Mouse (Mus musculus) olfactory bulb, adult 2 months (tissue): ENCODE results near the gene Chrng.

Experiments
- CTCF ChIP-seq: fragments of 200-500 bp; IDR thresholded peaks from 2 replicates; pipeline ENCODE4 v1.5.1; 2012; ENCODE audit warnings: low read depth, mild to moderate bottlenecking, low read length, moderate library complexity; ENCODE audit not compliant: insufficient read depth
- POLR2A ChIP-seq: fragments of 200-500 bp; IDR thresholded peaks from 2 replicates; pipeline ENCODE4 v1.6.1; 2012; ENCODE audit warnings: mild to moderate bottlenecking, low read depth, low read length, moderate library complexity; ENCODE audit not compliant: insufficient read depth

DNA sequence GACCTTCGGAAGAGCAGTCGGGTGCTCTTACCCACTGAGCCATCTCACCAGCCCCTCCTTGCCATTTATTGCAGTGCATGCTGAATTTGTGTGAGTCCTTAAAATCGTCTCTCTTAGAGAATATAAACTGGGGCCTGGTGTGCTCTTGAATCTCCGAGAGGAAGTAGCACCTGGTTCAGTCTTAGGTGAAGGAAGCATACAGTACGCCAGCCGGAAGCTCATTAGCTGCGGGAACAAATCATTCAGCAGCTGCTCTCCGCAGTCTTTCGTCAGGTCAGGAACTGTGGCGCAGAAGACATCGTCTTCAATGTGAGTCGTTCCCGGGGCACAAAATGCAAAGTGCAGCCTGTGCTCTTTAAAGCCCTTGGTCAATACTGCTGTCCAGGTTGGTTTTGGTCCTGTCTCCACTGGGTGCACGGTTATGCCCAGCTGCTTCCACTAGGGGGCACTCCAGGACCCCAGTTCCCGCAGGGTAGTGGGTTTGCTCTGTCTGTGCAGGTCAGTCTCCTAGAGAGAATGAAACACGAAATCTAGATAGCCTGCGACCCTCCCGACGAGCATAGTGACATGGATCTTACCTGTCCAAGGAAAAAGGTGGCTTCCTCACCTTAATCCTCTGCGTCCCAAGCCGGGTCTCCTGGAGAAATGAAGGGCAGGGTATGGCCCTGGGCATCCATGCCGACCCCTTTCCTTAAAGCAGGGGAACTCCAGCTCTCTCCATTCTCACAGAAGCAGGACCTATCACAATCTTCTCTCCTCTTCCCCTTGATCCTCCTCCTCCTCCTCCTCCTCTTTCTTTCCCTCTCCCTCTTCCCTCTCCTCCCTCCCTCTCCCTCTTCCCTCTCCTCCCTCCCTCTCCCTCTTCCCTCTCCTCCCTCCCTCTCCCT lies 41.7 kb downstream of the Chrng start:
- TF ChIP-seq CTCF (peak; percentile 77), POLR2A (no peak)
